Mouse (Mus musculus) embryonic facial prominence, embryonic 15.5 days (tissue): ENCODE results near the gene Samd4b. TPM values are rescaled to one million over a fixed set of nuclear protein-coding genes. Genes with fewer than 3 reads are reported as not detected.

Experiments used
- ATAC-seq: fragments of 200-750 bp; cut with Nextera tagmentation; 2 replicates; pipeline ENCODE4 v1.8.0; 2017; ENCODE audit warnings: low read depth, moderate TSS enrichment; ENCODE audit not compliant: insufficient number of reproducible peaks, low FRiP score, low TSS enrichment
- H3K27ac ChIP-seq: fragments of 300-500 bp; sonication (generic); replicated peaks from 2 replicates; pipeline ENCODE4 v1.5.1; 2015; ENCODE audit warnings: mild to moderate bottlenecking, inconsistent platforms
- H3K27me3 ChIP-seq: fragments of 300-500 bp; sonication (generic); 2 replicates; pipeline ENCODE4 v1.6.1; 2015; ENCODE audit warnings: inconsistent platforms
- H3K36me3 ChIP-seq: fragments of 300-500 bp; sonication (generic); 2 replicates; pipeline ENCODE4 v1.6.1; 2015; ENCODE audit warnings: mild to moderate bottlenecking, inconsistent platforms
- H3K4me1 ChIP-seq: fragments of 300-500 bp; sonication (generic); 2 replicates; pipeline ENCODE4 v1.6.1; 2015; ENCODE audit warnings: inconsistent platforms
- H3K4me2 ChIP-seq: fragments of 300-500 bp; sonication (generic); replicated peaks from 2 replicates; pipeline ENCODE4 v1.6.1; 2015; ENCODE audit warnings: mild to moderate bottlenecking, inconsistent platforms
- H3K4me3 ChIP-seq: fragments of 300-500 bp; sonication (generic); replicated peaks from 2 replicates; pipeline ENCODE4 v1.5.1; 2015; ENCODE audit warnings: mild to moderate bottlenecking, inconsistent platforms
- H3K9ac ChIP-seq: fragments of 300-500 bp; sonication (generic); 2 replicates; pipeline ENCODE4 v1.6.1; 2015; ENCODE audit warnings: inconsistent platforms
- H3K9me3 ChIP-seq: fragments of 300-500 bp; sonication (generic); replicated peaks from 2 replicates; pipeline ENCODE4 v1.6.1; 2016; ENCODE audit warnings: inconsistent platforms
- WGBS: fragments of 180-500 bp; shearing (Covaris S2); methylation state at CpG from one replicate; pipeline ENCODE4 v1.1.7; 2015; 5-methylcytosine and 5-hydroxymethylcytosine counted together
- polyA plus RNA-seq: library from polyadenylated mRNA; unstranded; fragments of >200 nt; fragmentation: Nextera tagmentation; extraction: Ambion mirVana; gene quantifications from 2 replicates; pipeline ENCODE4 v1.2.1, GENCODE M21; 2015

Gene Samd4b
- polyA plus RNA-seq, 1 experiment from 2014 or later, result 34.1 TPM

GRCm38 (mm10) chr7:28382347-28382951, 215.5 kb downstream of the Samd4b start:
- 22% methylated on average over 10 of the region's 12 CpGs for WGBS
- H3K4me2 ChIP-seq, result peak overlapping the region; percentile 73
- no peak for ATAC-seq
- no peaks in the 10 kb centered on the region for H3K27me3 ChIP-seq
- peaks cover 70% of the 10 kb centered on the region for H3K4me1 ChIP-seq
- H3K36me3 ChIP-seq, result peaks cover 20% of the 10 kb centered on the region; the same call in 1 of the 2 replicates
- H3K9ac ChIP-seq, result no peak overlapping the region
- peak overlapping the region; percentile 98 for H3K27ac ChIP-seq
- peak overlapping the region; percentile 39 for H3K4me3 ChIP-seq
- no peaks in the 10 kb centered on the region for H3K9me3 ChIP-seq

- H3K9me3 ChIP-seq, result no peaks in the 10 kb centered on the region
- WGBS, result 1% methylated on average over 20 of the region's 20 CpGs
- H3K27ac ChIP-seq, result peak overlapping the region; percentile 98
- peak overlapping the region; percentile 73 for H3K4me2 ChIP-seq
- ATAC-seq, result peak; percentile 76
- no peaks in the 10 kb centered on the region for H3K27me3 ChIP-seq
- peak overlapping the region; percentile 39 for H3K9ac ChIP-seq
- H3K4me3 ChIP-seq, result peak overlapping the region; percentile 39
- peaks cover 22% of the 10 kb centered on the region; the same call in 1 of the 2 replicates for H3K36me3 ChIP-seq
- H3K4me1 ChIP-seq, result peaks cover 75% of the 10 kb centered on the region
Measured at GRCm38 (mm10) chr7:28381938-28382337, 216.0 kb downstream of the Samd4b start.

GRCm38 (mm10) chr7:28381017-28381790, 216.7 kb downstream of the Samd4b start:
- H3K36me3 ChIP-seq, result peaks cover 20% of the 10 kb centered on the region; the same call in 1 of the 2 replicates
- 2% methylated on average over 30 of the region's 30 CpGs for WGBS
- H3K4me1 ChIP-seq, result peaks cover 77% of the 10 kb centered on the region
- no peaks in the 10 kb centered on the region for H3K9me3 ChIP-seq
- H3K9ac ChIP-seq, result peak overlapping the region; percentile 39
- H3K27me3 ChIP-seq, result no peaks in the 10 kb centered on the region
- peak overlapping the region; percentile 73 for H3K4me2 ChIP-seq
- peak overlapping the region; percentile 98 for H3K27ac ChIP-seq
- ATAC-seq, result peak; percentile 59
- H3K4me3 ChIP-seq, result peak overlapping the region; percentile 39

GRCm38 (mm10) chr7:28380237-28381016, 217.5 kb downstream of the Samd4b start, which contains the start of gene Zfp36:
TSS of gene Zfp36 (minus strand) at chr7:28380253.
- 37% methylated on average over 17 of the region's 17 CpGs for WGBS
- Histone ChIP-seq H3K9me3 (no peaks in the 10 kb centered on the region), H3K27me3 (no peaks in the 10 kb centered on the region), H3K9ac (peak within 1 kb of the TSS; percentile 77), H3K4me3 (peak within 1 kb of the TSS; percentile 81), H3K27ac (peak within 1 kb of the TSS; percentile 98), H3K36me3 (peaks cover 12% of the 10 kb centered on the region; the same call in 1 of the 2 replicates), H3K4me2 (peak within 1 kb of the TSS; percentile 87), H3K4me1 (peaks cover 79% of the 10 kb centered on the region)
- no peak for ATAC-seq

- peak overlapping the region; percentile 98 for H3K27ac ChIP-seq
- H3K4me2 ChIP-seq, result peak overlapping the region; percentile 87
- H3K36me3 ChIP-seq, result peaks cover 8% of the 10 kb centered on the region; the same call in 1 of the 2 replicates
- no peaks in the 10 kb centered on the region for H3K27me3 ChIP-seq
- peak overlapping the region; percentile 77 for H3K9ac ChIP-seq
- H3K9me3 ChIP-seq, result no peaks in the 10 kb centered on the region
- peak; percentile 44 for ATAC-seq
- peaks cover 87% of the 10 kb centered on the region for H3K4me1 ChIP-seq
- under 1% methylated on average over 53 of the region's 53 CpGs for WGBS
- peak overlapping the region; percentile 81 for H3K4me3 ChIP-seq
Measured at GRCm38 (mm10) chr7:28378769-28379651, 218.9 kb downstream of the Samd4b start.

GRCm38 (mm10) chr7:28378066-28378690, 219.8 kb downstream of the Samd4b start:
- H3K4me1 ChIP-seq, result peaks cover 86% of the 10 kb centered on the region
- ATAC-seq, result no peak
- WGBS, result 33% methylated on average over 32 of the region's 32 CpGs

GRCm38 (mm10) chr7:28377190-28378065, 220.5 kb downstream of the Samd4b start:
- Histone ChIP-seq H3K9ac (peak overlapping the region; percentile 77), H3K9me3 (no peaks in the 10 kb centered on the region), H3K27ac (peak overlapping the region; percentile 98), H3K36me3 (peaks cover 8% of the 10 kb centered on the region; the same call in 1 of the 2 replicates), H3K4me2 (peak overlapping the region; percentile 87), H3K27me3 (no peaks in the 10 kb centered on the region), H3K4me1 (peaks cover 78% of the 10 kb centered on the region), H3K4me3 (peak overlapping the region; percentile 81)
- WGBS, result 57% methylated on average over 18 of the region's 18 CpGs
- ATAC-seq, result no peak

More at GRCm38 (mm10) chr7:28378066-28378690, 219.8 kb downstream of the Samd4b start:
- peak overlapping the region; percentile 77 for H3K9ac ChIP-seq
- no peaks in the 10 kb centered on the region for H3K9me3 ChIP-seq
- peaks cover 8% of the 10 kb centered on the region; the same call in 1 of the 2 replicates for H3K36me3 ChIP-seq
- H3K27me3 ChIP-seq, result no peaks in the 10 kb centered on the region
- H3K4me2 ChIP-seq, result peak overlapping the region; percentile 87
- H3K4me3 ChIP-seq, result peak overlapping the region; percentile 81
- H3K27ac ChIP-seq, result peak overlapping the region; percentile 98

- Histone ChIP-seq H3K4me3 (peak overlapping the region; percentile 81), H3K4me1 (peaks cover 69% of the 10 kb centered on the region), H3K36me3 (peaks cover 8% of the 10 kb centered on the region; the same call in 1 of the 2 replicates), H3K27me3 (no peaks in the 10 kb centered on the region), H3K9ac (peak overlapping the region; percentile 44), H3K4me2 (peak overlapping the region; percentile 87), H3K27ac (peak overlapping the region; percentile 98), H3K9me3 (no peaks in the 10 kb centered on the region)
- 4% methylated on average over 30 of the region's 30 CpGs for WGBS
- no peak for ATAC-seq
Measured at GRCm38 (mm10) chr7:28376011-28376771, 221.8 kb downstream of the Samd4b start.
